Mouse (Mus musculus) gonadal fat pad, adult 2 months (tissue): ENCODE results near the gene Pgd. TPM values are rescaled to one million over a fixed set of nuclear protein-coding genes. Genes with fewer than 3 reads are reported as not detected.

ENCODE experiments used
- DNase-seq: peaks from one replicate; pipeline ENCODE4 v3.0.0-alpha.2; 2012; ENCODE audit warnings: low read depth
- polyA plus RNA-seq: library from polyadenylated mRNA; depleted of rRNA; stranded (reverse); fragments of >200 nt; gene quantifications from 2 replicates; pipeline ENCODE4 v1.2.3, GENCODE M21; 2012

The Pgd gene
- polyA plus RNA-seq, 1 experiment: 303 TPM

- no peak for DNase-seq
These were observed 1.4 kb upstream of the Pgd start for GRCm38 (mm10) chr4:149168016-149168415.

- DNase-seq: no peak
These were observed 513 bp upstream of the Pgd start for GRCm38 (mm10) chr4:149166957-149167611.

- DNase-seq: no peak
These were observed 2.4 kb downstream of the Pgd start for GRCm38 (mm10) chr4:149164150-149164549.

GRCm38 (mm10) chr4:149163196-149163595 lies 3.4 kb downstream of the Pgd start:
- no peak for DNase-seq

- no peak for DNase-seq
These were observed 5.4 kb downstream of the Pgd start for GRCm38 (mm10) chr4:149161166-149161565.

DNA sequence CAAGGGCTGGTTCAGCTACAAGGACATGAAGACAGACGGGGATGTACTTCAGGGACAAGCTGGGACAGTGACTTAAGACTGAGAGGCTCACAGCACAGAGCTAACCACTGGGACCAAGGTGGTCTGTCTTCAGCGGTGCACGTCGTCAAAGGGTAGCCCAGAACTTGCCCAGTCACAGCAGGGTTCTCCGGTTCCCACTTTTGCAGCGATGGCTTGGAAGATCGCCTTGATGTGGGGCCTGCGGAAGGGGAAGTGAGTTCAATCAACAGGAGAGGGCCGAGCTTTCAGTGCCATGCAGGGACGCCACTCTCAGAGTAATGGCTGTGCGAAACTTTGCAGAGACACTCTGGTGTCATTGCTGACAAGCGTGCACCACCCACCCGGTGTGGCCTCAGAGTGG lies 6.7 kb downstream of the Pgd start:
- DNase-seq: no peak

DNA sequence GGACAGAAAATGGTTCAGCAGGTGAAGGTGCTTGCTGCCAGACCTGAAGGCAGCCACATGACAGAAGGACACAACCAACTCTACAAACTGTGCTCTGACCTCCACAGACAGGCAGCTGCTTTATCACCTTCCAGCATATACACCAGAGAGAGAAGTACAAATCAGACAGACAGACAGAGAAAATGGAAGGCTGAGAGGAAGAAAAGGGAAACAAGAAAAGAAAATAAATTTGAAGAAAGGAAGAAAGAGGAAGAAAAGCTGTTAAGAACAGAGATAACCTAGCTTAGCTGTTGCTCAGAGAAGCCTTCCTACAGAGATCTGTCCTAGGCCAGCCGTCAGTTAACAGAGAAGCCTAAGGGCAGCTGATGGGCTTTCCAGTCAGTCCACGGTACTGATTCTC lies 7.4 kb downstream of the Pgd start:
- DNase-seq: no peak

GRCm38 (mm10) chr4:149157415-149157973 lies 9.1 kb downstream of the Pgd start:
- no peak for DNase-seq

DNA sequence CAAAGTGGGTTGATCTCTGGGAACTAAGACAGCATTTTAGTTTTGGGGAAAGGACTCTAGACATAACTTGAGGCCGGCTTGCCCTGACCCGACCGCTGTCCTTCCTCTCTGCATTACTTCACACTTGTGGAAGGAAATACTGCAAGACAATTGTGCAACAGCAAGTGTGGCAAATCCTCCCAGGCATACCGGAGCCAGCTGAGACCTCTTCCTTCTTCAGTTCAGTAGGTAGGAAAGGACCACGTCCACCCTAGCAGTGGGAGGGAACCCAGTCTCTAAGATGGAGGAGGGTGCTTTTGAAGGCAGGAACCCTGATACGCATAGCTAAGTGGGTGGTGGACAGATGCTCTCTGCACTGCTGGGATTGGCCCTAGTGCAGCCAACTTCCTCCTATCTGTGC lies 10.9 kb downstream of the Pgd start:
- peak; percentile 82 for DNase-seq

DNA sequence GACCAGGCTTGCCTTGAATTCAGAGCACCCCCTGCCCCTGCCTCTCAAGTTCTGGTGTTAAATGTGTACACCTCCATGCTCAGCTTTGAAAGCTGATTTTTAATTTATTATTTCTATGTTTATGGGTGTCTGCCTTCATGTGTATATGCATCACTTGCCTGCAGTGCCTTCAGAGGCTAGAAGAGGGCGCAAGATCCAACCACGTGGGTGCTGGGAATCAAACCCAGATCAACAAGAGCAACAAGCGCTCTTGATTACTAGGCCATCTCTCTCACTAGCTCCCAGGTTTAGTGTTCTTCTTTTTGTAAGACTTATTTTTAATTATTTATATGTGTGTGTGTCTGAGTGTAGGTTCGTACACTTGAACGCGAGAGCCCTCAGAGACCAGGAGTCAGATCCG lies 11.7 kb downstream of the Pgd start:
- no peak for DNase-seq

DNA sequence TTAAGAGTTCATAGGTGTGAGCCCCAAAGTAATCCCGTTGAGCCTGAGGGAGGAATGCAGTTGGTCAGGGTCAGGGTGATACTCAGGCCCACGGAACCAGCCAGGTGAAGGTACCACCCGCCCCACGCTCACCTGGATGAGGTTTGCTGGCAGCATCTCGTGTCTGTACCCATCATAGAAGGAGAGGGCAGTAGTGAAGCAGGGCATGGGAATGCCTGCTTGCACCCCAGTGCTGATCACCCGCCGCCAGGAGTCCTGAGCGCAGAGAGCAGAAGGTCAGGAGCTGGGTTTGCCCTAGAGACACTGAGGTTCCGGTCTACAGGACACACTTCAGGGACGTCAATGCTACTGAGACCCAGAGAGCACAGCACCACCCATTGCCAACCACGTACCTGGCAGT lies 15.8 kb downstream of the Pgd start:
- DNase-seq: no peak

DNA sequence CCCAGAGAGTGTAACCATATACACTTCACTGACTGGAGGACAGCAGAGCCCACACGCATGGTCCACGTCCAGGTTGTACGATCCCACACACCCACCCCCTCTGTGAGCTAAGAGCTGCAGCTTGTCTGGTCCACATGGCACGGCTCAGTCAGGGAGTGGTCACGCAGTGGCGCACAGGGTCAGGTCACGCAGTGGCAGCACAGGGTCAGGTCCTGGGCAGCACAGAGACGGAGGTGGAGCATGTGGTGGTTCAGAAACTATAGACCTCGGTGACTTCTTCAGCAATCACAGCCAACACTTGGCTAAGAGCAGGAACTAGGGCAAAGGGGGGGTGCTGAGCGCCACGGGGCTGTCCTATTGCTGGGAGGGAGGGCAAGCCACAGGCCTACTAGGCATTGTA lies 16.3 kb downstream of the Pgd start:
- no peak for DNase-seq

- no peak for DNase-seq
These were observed 17.0 kb downstream of the Pgd start for GRCm38 (mm10) chr4:149149611-149150010.

GRCm38 (mm10) chr4:149149196-149149595 lies 17.4 kb downstream of the Pgd start:
- DNase-seq: no peak

GRCm38 (mm10) chr4:149148084-149148483 lies 18.5 kb downstream of the Pgd start:
- DNase-seq: no peak

DNA sequence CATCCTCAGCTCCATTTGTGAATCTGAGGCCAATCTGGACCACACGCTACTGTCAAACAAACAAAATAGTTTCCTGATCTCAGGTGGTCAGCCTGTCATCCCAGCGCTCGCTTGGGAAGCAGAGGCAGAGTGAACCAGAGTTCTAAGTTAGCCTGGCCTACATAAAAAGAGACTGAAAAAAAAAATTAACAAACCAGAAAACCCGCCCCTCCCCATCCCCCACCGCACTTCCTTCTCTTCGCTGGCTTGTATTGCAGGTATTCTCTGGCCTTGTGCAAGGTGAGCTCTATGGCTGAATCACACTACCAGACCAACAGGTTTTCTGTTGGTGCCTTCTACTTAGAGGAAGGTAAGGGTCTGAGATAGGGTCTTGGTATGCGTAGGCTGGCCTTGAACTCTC lies 19.0 kb downstream of the Pgd start:
- DNase-seq: no peak

DNA sequence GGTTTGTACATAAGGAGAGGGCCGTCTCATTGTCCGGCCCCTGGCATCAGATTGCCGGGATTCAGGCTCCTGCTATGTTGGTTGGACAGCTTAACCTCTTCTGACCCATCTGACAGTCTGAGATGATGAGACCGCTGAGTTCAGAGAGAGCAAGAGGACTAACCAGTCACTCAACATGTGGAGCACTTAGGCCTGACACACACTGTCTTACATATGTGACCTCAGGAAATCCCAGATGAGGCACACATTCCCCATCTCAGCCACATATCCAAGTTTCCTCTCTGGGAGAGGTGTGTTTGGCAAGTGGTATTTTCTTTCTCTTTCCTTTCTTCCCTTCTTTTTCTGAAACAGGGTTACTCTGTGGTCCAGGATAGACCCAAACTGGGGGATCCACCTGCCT lies 21.4 kb downstream of the Pgd start:
- DNase-seq: no peak

- DNase-seq: no peak
These were observed 22.1 kb downstream of the Pgd start for GRCm38 (mm10) chr4:149144459-149144858.

- no peak for DNase-seq
These were observed 23.0 kb downstream of the Pgd start for GRCm38 (mm10) chr4:149143594-149143993.

GRCm38 (mm10) chr4:149138515-149138914 lies 28.1 kb downstream of the Pgd start:
- DNase-seq: no peak

GRCm38 (mm10) chr4:149136982-149137770 lies 29.4 kb downstream of the Pgd start, which contains the start of gene Cenps:
TSS of gene Cenps (minus strand) at chr4:149137629.
- DNase-seq: no peak

DNA sequence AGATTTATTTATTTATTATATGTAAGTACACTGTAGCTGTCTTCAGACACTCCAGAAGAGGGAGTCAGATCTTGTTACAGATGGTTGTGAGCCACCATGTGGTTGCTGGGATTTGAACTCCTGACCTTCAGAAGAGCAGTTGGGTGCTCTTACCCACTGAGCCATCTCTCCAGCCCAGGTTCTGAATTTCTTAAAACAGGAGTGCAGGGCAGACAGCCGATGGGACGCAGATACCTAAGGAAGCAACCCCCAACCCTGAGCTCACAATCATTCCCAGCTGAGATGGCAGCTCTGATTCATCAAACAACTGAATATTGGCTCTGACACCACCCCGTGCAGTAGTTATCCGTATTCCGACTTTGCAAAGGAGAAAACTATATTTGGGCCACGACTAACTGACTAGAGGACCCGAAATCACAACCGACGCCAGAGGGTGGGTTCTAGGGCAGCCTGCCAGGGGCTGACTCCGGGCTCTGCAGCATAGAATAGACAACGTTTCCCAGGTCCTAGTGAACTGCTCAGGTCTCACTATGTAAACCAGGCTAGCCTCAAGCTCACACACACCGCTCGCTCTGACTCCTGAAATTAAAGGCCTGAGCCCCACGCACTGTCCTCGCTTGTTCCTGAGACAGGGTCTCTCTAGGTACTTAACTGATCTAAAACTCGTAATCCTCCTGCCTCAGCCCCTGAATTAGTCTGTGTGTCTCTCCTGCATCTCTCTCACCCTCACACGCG lies 30.3 kb downstream of the Pgd start:
- no peak for DNase-seq
